Mouse (Mus musculus) forebrain, embryonic 13.5 days (tissue): Measurements from ENCODE around the gene Clec4e. TPM values are rescaled to one million over a fixed set of nuclear protein-coding genes. Genes with fewer than 3 reads are reported as not detected.
"Not testable (repeated sequence)": the region's sequence is repeated elsewhere in the genome, so short reads cannot be mapped to it uniquely, and the experiment has no call there.

ENCODE experiments used
- ATAC-seq: fragments of 200-750 bp; cut with Nextera tagmentation; 2 replicates; pipeline ENCODE4 v1.8.0; 2017
- H3K27ac ChIP-seq: fragments of 300-500 bp; sonication (generic); 2 replicates; pipeline ENCODE4 v1.5.1; 2015; ENCODE audit warnings: inconsistent platforms, mild to moderate bottlenecking, moderate library complexity
- H3K27me3 ChIP-seq: fragments of 300-500 bp; sonication (generic); 2 replicates; pipeline ENCODE4 v1.6.1; 2015; ENCODE audit warnings: mild to moderate bottlenecking, inconsistent platforms
- H3K36me3 ChIP-seq: fragments of 300-500 bp; sonication (generic); 2 replicates; pipeline ENCODE4 v1.6.1; 2015; ENCODE audit warnings: mild to moderate bottlenecking, inconsistent platforms; ENCODE audit not compliant: poor library complexity, severe bottlenecking
- H3K4me1 ChIP-seq: fragments of 300-500 bp; sonication (generic); 2 replicates; pipeline ENCODE4 v1.6.1; 2015; ENCODE audit warnings: inconsistent platforms
- H3K4me2 ChIP-seq: fragments of 300-500 bp; sonication (generic); 2 replicates; pipeline ENCODE4 v1.6.1; 2015; ENCODE audit warnings: inconsistent platforms, mild to moderate bottlenecking, moderate library complexity
- H3K4me3 ChIP-seq: fragments of 300-500 bp; sonication (generic); 2 replicates; pipeline ENCODE4 v1.5.1; 2015; ENCODE audit warnings: mild to moderate bottlenecking, inconsistent platforms
- H3K9ac ChIP-seq: fragments of 300-500 bp; sonication (generic); 2 replicates; pipeline ENCODE4 v1.6.1; 2015; ENCODE audit warnings: mild to moderate bottlenecking, inconsistent platforms
- H3K9me3 ChIP-seq: fragments of 300-500 bp; sonication (generic); replicated peaks from 2 replicates; pipeline ENCODE4 v1.6.1; 2016; ENCODE audit warnings: inconsistent platforms
- WGBS: fragments of 180-500 bp; shearing (Covaris S2); methylation state at CpG from one replicate; pipeline ENCODE4 v1.1.7; 2015; 5-methylcytosine and 5-hydroxymethylcytosine counted together
- polyA plus RNA-seq: library from polyadenylated mRNA; unstranded; fragments of >200 nt; fragmentation: Nextera tagmentation; extraction: Ambion mirVana; gene quantifications from 2 replicates; pipeline ENCODE4 v1.2.1, GENCODE M21; 2015

Clec4e gene
- polyA plus RNA-seq, 1 experiment from 2014 or later: not detected

- ATAC-seq: no peak
- no peak within 1 kb of the TSS for H3K27ac ChIP-seq
- no peaks in the 10 kb centered on the region for H3K9me3 ChIP-seq
- H3K27me3 ChIP-seq: no peaks in the 10 kb centered on the region
- H3K4me1 ChIP-seq: no peaks in the 10 kb centered on the region
- H3K36me3 ChIP-seq: no peaks in the 10 kb centered on the region
- no peak within 1 kb of the TSS for H3K4me3 ChIP-seq
- H3K9ac ChIP-seq: no peak within 1 kb of the TSS
- WGBS: 78% methylated on average over 4 of the region's 4 CpGs
- H3K4me2 ChIP-seq: no peak within 1 kb of the TSS
These were observed 28.0 kb downstream of the Clec4e start, which contains the start of gene Clec4d for GRCm38 (mm10) chr6:123261555-123262161. Gene Clec4d (plus strand): TSS chr6:123262111.

GRCm38 (mm10) chr6:123260868-123261267 lies 28.8 kb downstream of the Clec4e start:
- Histone ChIP-seq H3K9me3 (no peaks in the 10 kb centered on the region), H3K27ac (no peak overlapping the region), H3K4me2 (no peak overlapping the region), H3K4me1 (no peaks in the 10 kb centered on the region), H3K36me3 (no peaks in the 10 kb centered on the region), H3K9ac (no peak overlapping the region), H3K4me3 (no peak overlapping the region), H3K27me3 (no peaks in the 10 kb centered on the region)
- 95% methylated on average over 1 of the region's 1 CpGs for WGBS
- no peak for ATAC-seq

GRCm38 (mm10) chr6:123259889-123260603 lies 29.6 kb downstream of the Clec4e start:
- Histone ChIP-seq H3K27me3 (no peaks in the 10 kb centered on the region), H3K9me3 (no peaks in the 10 kb centered on the region), H3K4me1 (no peaks in the 10 kb centered on the region), H3K36me3 (no peaks in the 10 kb centered on the region), H3K4me2 (no peak overlapping the region), H3K4me3 (no peak overlapping the region), H3K27ac (no peak overlapping the region), H3K9ac (no peak overlapping the region)
- no peak for ATAC-seq
- 83% methylated on average over 4 of the region's 4 CpGs for WGBS

GRCm38 (mm10) chr6:123258946-123259345 lies 30.7 kb downstream of the Clec4e start:
- no peaks in the 10 kb centered on the region for H3K4me1 ChIP-seq
- H3K27me3 ChIP-seq: no peaks in the 10 kb centered on the region
- WGBS: 78% methylated on average over 3 of the region's 3 CpGs

GRCm38 (mm10) chr6:123252735-123253134 lies 36.9 kb downstream of the Clec4e start:
- Histone ChIP-seq H3K36me3 (no peaks in the 10 kb centered on the region), H3K4me1 (no peaks in the 10 kb centered on the region), H3K9me3 (no peaks in the 10 kb centered on the region), H3K9ac (no peak overlapping the region), H3K27me3 (no peaks in the 10 kb centered on the region), H3K27ac (no peak overlapping the region), H3K4me2 (no peak overlapping the region), H3K4me3 (no peak overlapping the region)
- ATAC-seq: no peak

More at GRCm38 (mm10) chr6:123258946-123259345, 30.7 kb downstream of the Clec4e start:
- Histone ChIP-seq H3K4me2 (no peak overlapping the region), H3K9ac (no peak overlapping the region), H3K27ac (no peak overlapping the region), H3K4me3 (no peak overlapping the region), H3K9me3 (no peaks in the 10 kb centered on the region), H3K36me3 (no peaks in the 10 kb centered on the region)
- no peak for ATAC-seq

- H3K36me3 ChIP-seq, H3K27ac ChIP-seq, H3K4me3 ChIP-seq, H3K9ac ChIP-seq, H3K4me2 ChIP-seq, ATAC-seq, H3K4me1 ChIP-seq, H3K27me3 ChIP-seq, H3K9me3 ChIP-seq: not testable (repeated sequence)
- 84% methylated on average over 2 of the region's 2 CpGs for WGBS
These were observed 40.8 kb downstream of the Clec4e start for GRCm38 (mm10) chr6:123248862-123249261.

- Histone ChIP-seq H3K9me3 (no peaks in the 10 kb centered on the region), H3K36me3 (no peaks in the 10 kb centered on the region), H3K9ac (no peak overlapping the region), H3K4me1 (no peaks in the 10 kb centered on the region), H3K4me3 (no peak overlapping the region), H3K27ac (no peak overlapping the region), H3K27me3 (no peaks in the 10 kb centered on the region), H3K4me2 (no peak overlapping the region)
- ATAC-seq: no peak
- WGBS: 87% methylated on average over 5 of the region's 5 CpGs
These were observed 45.5 kb downstream of the Clec4e start for GRCm38 (mm10) chr6:123244201-123244600.

GRCm38 (mm10) chr6:123237582-123237981 lies 52.1 kb downstream of the Clec4e start:
- Histone ChIP-seq H3K27ac (no peak overlapping the region), H3K4me2 (no peak overlapping the region), H3K36me3 (no peaks in the 10 kb centered on the region), H3K4me3 (no peak overlapping the region), H3K9me3 (no peaks in the 10 kb centered on the region), H3K9ac (no peak overlapping the region), H3K27me3 (no peaks in the 10 kb centered on the region), H3K4me1 (no peaks in the 10 kb centered on the region)
- no peak for ATAC-seq

Other genes with a start within 250 kb of the Clec4e start
- not detected in 2 replicates for gene Clec4b1, start 239.9 kb downstream of the Clec4e start, polyA plus RNA-seq
- gene Clec4a2, start 183.4 kb downstream of the Clec4e start, polyA plus RNA-seq: 0.31 and 0.93 TPM in 2 replicates
- gene Clec4b2, start 117.0 kb downstream of the Clec4e start, polyA plus RNA-seq: not detected in 2 replicates
- 0.22 and 0.53 TPM in 2 replicates for gene Clec4n, start 60.0 kb downstream of the Clec4e start, polyA plus RNA-seq
- gene Clec4d, start 27.8 kb downstream of the Clec4e start, polyA plus RNA-seq: not detected in 2 replicates
- not detected in 2 replicates for gene Vmn2r19, start 18.5 kb upstream of the Clec4e start, polyA plus RNA-seq
- gene Vmn2r20, start 128.2 kb upstream of the Clec4e start, polyA plus RNA-seq: not detected in 2 replicates
- gene Vmn2r21, start 243.5 kb upstream of the Clec4e start, polyA plus RNA-seq: not detected in 2 replicates